Comparison of ENCODE assay signal across 25 mouse cellular contexts in the genomic region with DNA sequence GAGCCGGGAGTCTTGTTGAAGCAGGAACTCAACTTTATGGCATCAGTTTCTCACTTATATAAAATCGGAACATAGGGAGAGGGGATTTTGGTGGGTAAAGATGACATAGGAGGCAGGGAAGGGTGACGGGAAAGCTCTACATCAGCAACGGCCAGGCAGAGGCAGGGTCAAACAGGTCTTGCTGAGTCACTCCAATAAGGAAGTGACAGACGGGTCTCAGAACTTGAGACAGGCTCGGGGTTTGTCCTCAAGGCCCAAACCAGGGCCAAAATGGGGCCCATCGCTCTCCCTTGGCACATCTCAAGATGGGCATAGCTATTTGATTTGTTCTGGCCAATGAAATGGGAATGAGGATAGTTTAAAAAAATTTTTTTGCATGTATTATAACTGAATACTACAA.
DNase-seq lines count a peak whose midpoint lies in the region; ATAC-seq and TF ChIP-seq lines count a peak whose summit lies in the region.
"Had no signal": no experiment of that assay in that cellular context is flagged by ENCODE, and none has a peak within 500 bp of the region (broad histone marks: within the 10 kb centered on the region; RNA-seq: fewer than 3 reads in every experiment).

No protein-coding gene starts in this region.

- H3K4me3 ChIP-seq in midbrain, embryonic 11.5 days (ENCODE audit: low read depth, low read length): no peak overlapping the region
- no peak overlapping the region for H3K4me3 ChIP-seq in midbrain, postnatal 0 days (ENCODE audit: low read depth, low read length)
- no peak overlapping the region for H3K4me3 ChIP-seq in MEL (ENCODE audit: control insufficient read depth in 1 of 2, insufficient read depth in 1 of 2, low read depth in 2 of 2, low read length in 2 of 2)
- H3K4me3 ChIP-seq in embryonic facial prominence, embryonic 13.5 days: no peak overlapping the region
- H3K4me3 ChIP-seq: forebrain, embryonic 12.5 days; forebrain, embryonic 15.5 days; heart, embryonic 12.5 days; heart, embryonic 15.5 days; hindbrain, embryonic 10.5 days; hindbrain, embryonic 13.5 days; intestine, embryonic 15.5 days had no signal

- H3K9ac ChIP-seq in midbrain, embryonic 11.5 days (ENCODE audit: low read length): no peak overlapping the region
- H3K9ac ChIP-seq in midbrain, postnatal 0 days (replicated peaks; ENCODE audit: low read length, poor library complexity, severe bottlenecking): no peak overlapping the region
- no peak overlapping the region for H3K9ac ChIP-seq in MEL (ENCODE audit: control insufficient read depth, low read depth, low read length, poor library complexity, severe bottlenecking)
- H3K9ac ChIP-seq in embryonic facial prominence, embryonic 13.5 days: no peak overlapping the region
- H3K9ac ChIP-seq: forebrain, embryonic 12.5 days; forebrain, embryonic 15.5 days; heart, embryonic 12.5 days; heart, embryonic 15.5 days; hindbrain, embryonic 13.5 days; intestine, embryonic 15.5 days had no signal

- WGBS in midbrain, embryonic 11.5 days: 81% methylated on average over 7 of the region's 7 CpGs
- WGBS in midbrain, postnatal 0 days: 82% methylated on average over 7 of the region's 7 CpGs
- 88% methylated on average over 7 of the region's 7 CpGs for WGBS in embryonic facial prominence, embryonic 13.5 days

- no peak for TF ChIP-seq EP300 in MEL (IDR thresholded peaks at IDR 0.05; ENCODE audit: low read depth in 1 of 2, low read length in 2 of 2)

- H3K4me1 ChIP-seq in midbrain, embryonic 11.5 days (ENCODE audit: control insufficient read depth, insufficient read depth, low read length): peaks cover 11% of the 10 kb centered on the region
- no peaks in the 10 kb centered on the region; the same call in 1 of the 2 replicates for H3K4me1 ChIP-seq in midbrain, postnatal 0 days (ENCODE audit: insufficient read depth, low read length)
- H3K4me1 ChIP-seq in MEL (ENCODE audit: control insufficient read depth in 1 of 2, insufficient read depth in 2 of 2, low read length in 2 of 2): no peaks in the 10 kb centered on the region
- peaks cover 21% of the 10 kb centered on the region for H3K4me1 ChIP-seq in embryonic facial prominence, embryonic 13.5 days
- H3K4me1 ChIP-seq: forebrain, embryonic 15.5 days had no signal

- no peaks in the 10 kb centered on the region for H3K36me3 ChIP-seq in midbrain, embryonic 11.5 days (ENCODE audit: control insufficient read depth, insufficient read depth, low read length)
- H3K36me3 ChIP-seq in midbrain, postnatal 0 days (ENCODE audit: insufficient read depth, low read length): no peaks in the 10 kb centered on the region
- no peaks in the 10 kb centered on the region for H3K36me3 ChIP-seq in MEL (ENCODE audit: control insufficient read depth in 1 of 2, insufficient read depth in 2 of 2, low read length in 2 of 2)
- H3K36me3 ChIP-seq in embryonic facial prominence, embryonic 13.5 days: no peaks in the 10 kb centered on the region
- H3K36me3 ChIP-seq: forebrain, embryonic 12.5 days; forebrain, embryonic 15.5 days; heart, embryonic 12.5 days; heart, embryonic 15.5 days; hindbrain, embryonic 10.5 days; hindbrain, embryonic 13.5 days; intestine, embryonic 15.5 days had no signal

- TF ChIP-seq POLR2A in MEL (IDR thresholded peaks at IDR 0.05; ENCODE audit: control insufficient read depth in 1 of 2, insufficient read depth in 1 of 2, low read depth in 1 of 2, low read length in 2 of 2, poor library complexity in 1 of 2): no peak

- H3K79me2 ChIP-seq in MEL (ENCODE audit: control insufficient read depth, insufficient read depth, low read length, poor library complexity): no peaks in the 10 kb centered on the region

- no peak for TF ChIP-seq RAD21 in MEL (IDR thresholded peaks at IDR 0.05; ENCODE audit: low read depth, low read length)

- DNase-seq in midbrain, embryonic 11.5 days (ENCODE audit: low spot score, missing footprints): peak; percentile 73
- no peak for DNase-seq in midbrain, postnatal 0 days (ENCODE audit: low spot score)
- DNase-seq in MEL (ENCODE audit: low read depth, low spot score): no peak
- DNase-seq in left cerebral cortex, adult 8-10 months (ENCODE audit: low spot score in 2 of 2): no peak
- no peak for DNase-seq in kidney, postnatal 36 days
- no peak for DNase-seq in lung, adult 18-20 months
- DNase-seq: adrenal gland, adult 8-10 months; adrenal gland, postnatal 25 days; cerebellum, adult 18-20 months; cerebellum, adult 9-11 months; cerebellum, postnatal 25 days; gastrocnemius, postnatal 25 days; heart, adult 18-20 months; heart, postnatal 10 days; heart, postnatal 36 days had no signal

- no peak for TF ChIP-seq CTCF in midbrain, postnatal 0 days (IDR thresholded peaks at IDR 0.05)
- TF ChIP-seq CTCF in MEL (IDR thresholded peaks at IDR 0.05 in 2 of 3, conservative IDR thresholded peaks at IDR 0.05 in 1 of 3; ENCODE audit: control insufficient read depth in 1 of 3, insufficient read depth in 1 of 3, low read depth in 2 of 3, low read length in 3 of 3, poor library complexity in 1 of 3, severe bottlenecking in 1 of 3): no peak

- ATAC-seq in midbrain, embryonic 11.5 days (ENCODE audit: low FRiP score): no peak
- no peak for ATAC-seq in midbrain, postnatal 0 days (ENCODE audit: low FRiP score)
- no peak for ATAC-seq in embryonic facial prominence, embryonic 13.5 days (ENCODE audit: insufficient number of reproducible peaks, insufficient read depth, low FRiP score, low TSS enrichment, low read depth)
- ATAC-seq: activated CD4-positive, CD25-positive, alpha-beta regulatory T cell, adult 4 months; CD4-positive, CD25-positive, alpha-beta regulatory T cell, adult 4 months; forebrain, embryonic 15.5 days had no signal

- no peak overlapping the region for H3K4me2 ChIP-seq in midbrain, embryonic 11.5 days
- H3K4me2 ChIP-seq in midbrain, postnatal 0 days (ENCODE audit: low read depth, low read length, poor library complexity, severe bottlenecking): no peak overlapping the region
- H3K4me2 ChIP-seq in embryonic facial prominence, embryonic 13.5 days: no peak overlapping the region
- H3K4me2 ChIP-seq: forebrain, embryonic 12.5 days; forebrain, embryonic 15.5 days; heart, embryonic 12.5 days; heart, embryonic 15.5 days; hindbrain, embryonic 13.5 days; intestine, embryonic 15.5 days had no signal

- H3K27me3 ChIP-seq in midbrain, embryonic 11.5 days (ENCODE audit: control insufficient read depth, insufficient read depth, low read length): peaks cover 62% of the 10 kb centered on the region
- peaks cover 33% of the 10 kb centered on the region; the same call in 1 of the 2 replicates for H3K27me3 ChIP-seq in midbrain, postnatal 0 days (ENCODE audit: insufficient read depth, low read length)
- H3K27me3 ChIP-seq in MEL (ENCODE audit: control insufficient read depth in 1 of 2, insufficient read depth in 2 of 2, low read length in 2 of 2): peaks cover 0 to 4% of the 10 kb centered on the region in 2 experiments; a peak in 2 of 4 replicates
- H3K27me3 ChIP-seq in embryonic facial prominence, embryonic 13.5 days: no peaks in the 10 kb centered on the region
- H3K27me3 ChIP-seq: heart, embryonic 12.5 days; heart, embryonic 15.5 days; intestine, embryonic 15.5 days had no signal

- H3K27ac ChIP-seq in midbrain, embryonic 11.5 days (ENCODE audit: low read depth, low read length): no peak overlapping the region
- H3K27ac ChIP-seq in midbrain, postnatal 0 days (ENCODE audit: low read depth, low read length): no peak overlapping the region
- H3K27ac ChIP-seq in MEL (ENCODE audit: control insufficient read depth, low read depth, low read length): no peak overlapping the region
- H3K27ac ChIP-seq in embryonic facial prominence, embryonic 13.5 days: 0 out of 2 replicates have a peak overlapping the region, but pooled peaks have one; percentile 2
- H3K27ac ChIP-seq: forebrain, embryonic 12.5 days; forebrain, embryonic 15.5 days; heart, embryonic 15.5 days; hindbrain, embryonic 10.5 days; hindbrain, embryonic 13.5 days; intestine, embryonic 15.5 days had no signal

- H3K9me3 ChIP-seq in midbrain, embryonic 11.5 days (ENCODE audit: control insufficient read depth, low read length): no peaks in the 10 kb centered on the region
- no peaks in the 10 kb centered on the region for H3K9me3 ChIP-seq in midbrain, postnatal 0 days (ENCODE audit: low read length)
- H3K9me3 ChIP-seq in MEL (replicated peaks; ENCODE audit: insufficient read depth, low read length): no peaks in the 10 kb centered on the region
- no peaks in the 10 kb centered on the region for H3K9me3 ChIP-seq in embryonic facial prominence, embryonic 13.5 days
- H3K9me3 ChIP-seq: forebrain, embryonic 12.5 days; forebrain, embryonic 15.5 days; heart, embryonic 12.5 days; heart, embryonic 15.5 days; hindbrain, embryonic 10.5 days; hindbrain, embryonic 13.5 days; intestine, embryonic 15.5 days had no signal

TF ChIP-seq in MEL, 35 proteins besides CTCF, POLR2A, EP300 and RAD21:
- no peak for TF ChIP-seq NRF1 (IDR thresholded peaks at IDR 0.05; ENCODE audit: insufficient read depth, low read depth, low read length, poor library complexity, severe bottlenecking)
- no peak for TF ChIP-seq MYB (IDR thresholded peaks at IDR 0.05; ENCODE audit: low read depth, low read length)
- no peak for TF ChIP-seq RCOR1 (IDR thresholded peaks at IDR 0.05; ENCODE audit: low read depth, low read length)
- TF ChIP-seq ETS1 (IDR thresholded peaks at IDR 0.05; ENCODE audit: low read depth, low read length): no peak
- peak; percentile 23; the same call in 1 of the 2 replicates for TF ChIP-seq ELF1 (IDR thresholded peaks at IDR 0.05; ENCODE audit: low read depth, low read length)
- TF ChIP-seq BHLHE40 (IDR thresholded peaks at IDR 0.05; ENCODE audit: borderline replicate concordance, low read depth, low read length): no peak
- no peak for TF ChIP-seq SIN3A (IDR thresholded peaks at IDR 0.05; ENCODE audit: low read length)
- no peak for TF ChIP-seq ZNF384 (IDR thresholded peaks at IDR 0.05; ENCODE audit: low read depth, low read length)
- no peak for TF ChIP-seq USF1 (IDR thresholded peaks at IDR 0.05; ENCODE audit: low read depth, low read length)
